Mouse (Mus musculus) liver, adult 2 months (tissue): Measurements from ENCODE around the gene Dnajb4. TPM values are rescaled to one million over a fixed set of nuclear protein-coding genes. Genes with fewer than 3 reads are reported as not detected.

Source experiments
- DNase-seq: peaks from one replicate; pipeline ENCODE4 v3.0.0-alpha.2; 2011; ENCODE audit warnings: low read depth, low spot score; ENCODE audit errors: extremely low read depth
- H3K27ac ChIP-seq: fragments of 200-500 bp; replicated peaks from 2 replicates; pipeline ENCODE4 v1.5.1; 2012; ENCODE audit warnings: low read depth, mild to moderate bottlenecking, control low read depth, inconsistent platforms, low read length; ENCODE audit not compliant: insufficient read depth
- H3K27me3 ChIP-seq: fragments of 200-500 bp; 2 replicates; pipeline ENCODE4 v1.6.1; 2012; ENCODE audit warnings: mild to moderate bottlenecking, moderate library complexity, low read length, inconsistent platforms; ENCODE audit not compliant: control insufficient read depth, insufficient read depth
- H3K36me3 ChIP-seq: fragments of 200-500 bp; 2 replicates; pipeline ENCODE4 v1.6.1; 2012; ENCODE audit warnings: low read length, inconsistent platforms; ENCODE audit not compliant: control insufficient read depth, insufficient read depth
- H3K4me1 ChIP-seq: fragments of 200-500 bp; 2 replicates; pipeline ENCODE4 v1.6.1; 2011; ENCODE audit warnings: low read length; ENCODE audit not compliant: control insufficient read depth, insufficient read depth
- H3K4me3 ChIP-seq: fragments of 200-500 bp; 2 replicates; pipeline ENCODE4 v1.5.1; 2011; ENCODE audit warnings: low read depth, mild to moderate bottlenecking, control low read depth, low read length, moderate library complexity; ENCODE audit not compliant: insufficient read depth
- H3K79me2 ChIP-seq: fragments of 200-500 bp; 2 replicates; pipeline ENCODE4 v1.6.1; 2012; ENCODE audit warnings: inconsistent platforms, mild to moderate bottlenecking, low read length, moderate library complexity; ENCODE audit not compliant: control insufficient read depth, insufficient read depth
- H3K9ac ChIP-seq: fragments of 200-500 bp; 2 replicates; pipeline ENCODE4 v1.6.1; 2012; ENCODE audit warnings: low read depth, mild to moderate bottlenecking, control low read depth, inconsistent platforms, low read length
- CTCF ChIP-seq: fragments of 200-500 bp; IDR thresholded peaks from 2 replicates; pipeline ENCODE4 v1.5.1; 2011; ENCODE audit warnings: low read depth, low read length, control low read depth
- POLR2A ChIP-seq: fragments of 200-500 bp; IDR thresholded peaks from 2 replicates; pipeline ENCODE4 v1.6.1; 2011; ENCODE audit warnings: low read length, control low read depth; ENCODE audit not compliant: insufficient read depth; ENCODE audit errors: extremely low read depth
- WGBS: fragments of 180-500 bp; shearing (Covaris S2); methylation state at CpG from one replicate; pipeline ENCODE4 v1.1.7; 2018; 5-methylcytosine and 5-hydroxymethylcytosine counted together
- polyA plus RNA-seq: library from polyadenylated mRNA; depleted of rRNA; stranded (reverse); fragments of >200 nt; gene quantifications from 2 replicates; pipeline ENCODE4 v1.2.3, GENCODE M21; 2012
- total RNA-seq: library from RNA; depleted of rRNA; stranded (reverse); fragments of >200 nt; gene quantifications from 2 replicates; pipeline ENCODE4 v1.2.3, GENCODE M21; 2014

Gene Dnajb4
- total and polyA plus RNA-seq, 2 experiments, result 5.3 to 22.4 TPM

DNA sequence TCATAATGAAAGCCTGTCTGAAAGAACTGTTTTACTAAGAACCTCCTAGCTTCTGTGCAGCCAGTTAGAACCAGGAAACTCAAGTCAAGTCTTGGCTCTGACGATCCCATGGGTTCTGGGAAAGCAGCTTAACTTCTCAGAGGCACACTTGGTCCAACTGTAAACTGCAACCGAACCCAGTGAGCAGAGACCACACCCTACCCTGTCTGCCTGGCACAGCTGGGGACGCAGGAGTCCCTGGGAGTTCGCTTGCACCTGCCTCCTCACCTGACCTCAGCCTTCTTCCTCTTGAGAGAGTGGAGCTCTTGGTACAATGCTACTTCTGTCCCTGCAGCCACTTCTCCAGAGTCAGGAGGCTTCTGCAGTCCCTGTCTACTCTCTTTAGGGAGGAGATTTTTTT is 49.5 kb downstream of the Dnajb4 start:
- H3K27me3 ChIP-seq, result peaks cover 2% of the 10 kb centered on the region; the same call in 1 of the 2 replicates
- no peak overlapping the region for H3K9ac ChIP-seq
- no peaks in the 10 kb centered on the region for H3K79me2 ChIP-seq
- no peak for DNase-seq
- H3K27ac ChIP-seq, result no peak overlapping the region
- 84% methylated on average over 4 of the region's 4 CpGs for WGBS
- no peak overlapping the region for H3K4me3 ChIP-seq
- no peaks in the 10 kb centered on the region for H3K36me3 ChIP-seq
- H3K4me1 ChIP-seq, result peaks cover 4% of the 10 kb centered on the region; the same call in 1 of the 2 replicates
- TF ChIP-seq POLR2A (no peak), CTCF (no peak)

DNA sequence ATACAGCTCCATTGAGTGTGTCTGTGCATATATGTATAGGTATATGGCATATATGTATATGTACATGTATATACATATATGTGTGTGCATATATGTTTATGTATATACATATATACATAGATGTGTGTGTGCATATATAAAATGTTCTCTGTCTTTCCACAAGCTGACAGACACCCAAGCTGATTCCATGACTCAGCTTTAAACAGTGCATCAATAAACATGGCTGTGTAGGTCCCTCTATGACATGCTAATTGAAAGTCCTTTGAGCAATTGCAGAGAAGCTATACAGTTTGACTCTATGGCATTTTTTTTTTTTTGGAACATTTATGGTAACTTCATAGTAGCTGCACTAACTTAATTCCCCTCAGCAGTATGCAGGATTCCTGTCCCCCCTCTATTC is 50.8 kb downstream of the Dnajb4 start:
- no peaks in the 10 kb centered on the region for H3K79me2 ChIP-seq
- no peaks in the 10 kb centered on the region for H3K36me3 ChIP-seq
- H3K4me1 ChIP-seq, result no peaks in the 10 kb centered on the region
- H3K27ac ChIP-seq, result no peak overlapping the region
- H3K4me3 ChIP-seq, result no peak overlapping the region
- H3K9ac ChIP-seq, result no peak overlapping the region
- DNase-seq, result no peak
- TF ChIP-seq POLR2A (no peak), CTCF (no peak)
- no peaks in the 10 kb centered on the region for H3K27me3 ChIP-seq

DNA sequence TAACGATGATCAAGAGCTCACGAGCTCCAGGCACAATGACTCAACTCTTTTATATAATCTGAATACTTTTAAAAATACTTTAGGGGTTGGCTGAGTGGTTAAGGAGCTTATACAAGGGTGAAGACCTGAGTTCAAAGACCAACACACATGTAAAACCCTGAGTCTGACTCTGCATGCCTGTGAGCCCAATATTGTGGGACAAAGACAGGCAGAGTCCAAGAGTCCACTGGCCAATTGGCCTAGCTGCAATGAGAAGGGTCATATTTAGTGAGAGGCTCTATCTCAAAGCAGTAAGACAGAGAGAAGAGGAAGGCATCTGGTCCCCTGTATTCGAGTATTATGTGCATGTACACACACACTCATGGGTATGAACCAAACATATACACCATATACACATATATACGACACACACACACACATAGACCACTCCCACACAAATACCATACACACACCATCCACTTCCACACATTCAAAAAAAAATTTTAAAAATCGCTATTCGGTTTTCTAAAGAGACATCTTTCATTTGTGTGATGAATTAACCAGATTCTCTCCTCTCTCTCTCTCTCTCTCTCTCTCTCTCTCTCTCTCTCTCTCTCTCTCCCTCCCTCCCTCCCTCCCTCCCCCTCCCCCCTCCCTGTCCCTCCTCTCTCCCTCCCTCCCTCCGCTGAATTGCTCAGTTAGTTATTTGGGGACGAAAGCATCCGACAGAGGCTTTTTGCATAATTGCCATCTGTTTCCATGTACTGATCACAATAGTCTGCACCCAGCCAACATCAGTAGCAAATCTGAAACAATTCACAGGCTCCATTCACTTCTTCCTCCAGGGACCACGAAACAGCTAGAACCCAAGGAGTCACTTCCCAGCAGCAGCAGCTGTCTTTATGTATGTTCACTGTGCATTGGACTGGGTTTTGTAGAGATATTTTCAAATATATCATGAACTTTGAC is 51.5 kb downstream of the Dnajb4 start:
- no peak for DNase-seq
- Histone ChIP-seq H3K27me3 (no peaks in the 10 kb centered on the region), H3K27ac (no peak overlapping the region), H3K9ac (no peak overlapping the region), H3K4me1 (no peaks in the 10 kb centered on the region), H3K36me3 (no peaks in the 10 kb centered on the region), H3K4me3 (no peak overlapping the region), H3K79me2 (no peaks in the 10 kb centered on the region)
- TF ChIP-seq CTCF (no peak), POLR2A (no peak)
- WGBS, result 83% methylated on average over 10 of the region's 10 CpGs

- Histone ChIP-seq H3K4me1 (no peaks in the 10 kb centered on the region), H3K79me2 (no peaks in the 10 kb centered on the region), H3K9ac (no peak overlapping the region), H3K27me3 (no peaks in the 10 kb centered on the region), H3K36me3 (no peaks in the 10 kb centered on the region), H3K4me3 (no peak overlapping the region), H3K27ac (no peak overlapping the region)
- no peak for TF ChIP-seq CTCF
- no peak for TF ChIP-seq POLR2A
- no peak for DNase-seq
- 82% methylated on average over 23 of the region's 23 CpGs for WGBS
Observed at GRCm38 (mm10) chr3:152156816-152157496, 53.1 kb downstream of the Dnajb4 start.

DNA sequence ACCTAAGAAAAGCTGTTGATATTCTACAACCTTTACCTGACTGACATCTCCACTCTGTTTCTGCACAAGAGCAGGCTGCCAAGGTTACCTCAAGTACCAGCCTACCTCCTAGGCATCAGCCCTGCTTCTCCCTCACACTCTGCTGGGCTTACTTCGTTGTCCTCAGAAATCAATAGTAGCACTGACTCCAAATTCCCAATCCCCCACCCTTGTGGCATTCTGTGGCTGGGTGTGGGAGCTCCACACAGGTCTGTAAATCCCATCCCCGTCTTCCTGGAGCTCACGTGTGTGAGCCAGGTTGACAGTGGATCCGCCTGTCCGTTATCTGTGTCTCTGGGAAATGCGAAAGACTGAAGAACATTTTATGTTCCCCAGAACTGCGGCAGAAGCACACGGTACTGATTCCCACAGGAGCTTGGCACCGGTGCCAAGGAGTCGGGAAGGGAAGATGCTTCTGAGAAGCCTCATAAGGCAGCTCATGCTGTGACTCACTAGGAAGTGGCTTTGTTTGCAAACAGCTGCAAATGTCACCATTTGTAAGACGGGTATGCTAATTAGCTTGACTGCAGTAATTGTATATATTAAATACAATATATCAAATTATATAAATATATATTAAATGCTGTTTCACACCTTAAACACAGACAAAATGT is 54.7 kb downstream of the Dnajb4 start:
- Histone ChIP-seq H3K27ac (no peak overlapping the region), H3K4me1 (no peaks in the 10 kb centered on the region), H3K79me2 (no peaks in the 10 kb centered on the region), H3K4me3 (no peak overlapping the region), H3K36me3 (no peaks in the 10 kb centered on the region), H3K9ac (no peak overlapping the region), H3K27me3 (no peaks in the 10 kb centered on the region)
- DNase-seq, result no peak
- TF ChIP-seq POLR2A, result no peak
- TF ChIP-seq CTCF, result no peak
- WGBS, result 84% methylated on average over 11 of the region's 11 CpGs
